Mouse (Mus musculus) CD4-positive, CD25-positive, alpha-beta regulatory T cell, adult 9 weeks (primary cell): Measurements from ENCODE around the gene Gm9944. TPM values are rescaled to one million over a fixed set of nuclear protein-coding genes. Genes with fewer than 3 reads are reported as not detected.

Experiments
- polyA plus RNA-seq: library from polyadenylated mRNA; unstranded; fragments of 100-300 nt; shearing (Covaris generic); gene quantifications from one replicate; pipeline ENCODE4 v1.2.1, GENCODE M21; 2017

The Gm9944 gene
- not detected for polyA plus RNA-seq

DNA sequence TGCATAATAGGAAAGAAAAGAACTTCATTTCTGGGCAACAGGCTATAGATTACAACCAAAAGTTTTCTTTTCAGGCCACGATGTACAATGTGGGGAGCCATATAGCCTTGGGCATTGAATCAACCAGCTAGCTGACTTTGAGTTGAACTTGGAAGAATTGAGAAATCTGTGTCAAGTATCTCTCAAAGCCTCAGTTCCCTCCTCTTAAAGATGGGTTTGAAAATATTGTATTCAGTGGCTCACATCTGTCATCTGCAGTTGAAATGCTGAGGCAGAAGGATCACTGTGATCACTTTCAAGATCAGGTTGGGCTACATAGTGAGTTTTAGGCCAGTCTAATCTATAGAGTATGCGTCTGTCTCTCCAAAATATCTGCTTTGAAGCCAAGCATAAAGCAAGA lies at the start of gene Gm9944:
TSS of gene Gm9944 (minus strand) at position 101 of the 400 bp plus-strand sequence.

DNA sequence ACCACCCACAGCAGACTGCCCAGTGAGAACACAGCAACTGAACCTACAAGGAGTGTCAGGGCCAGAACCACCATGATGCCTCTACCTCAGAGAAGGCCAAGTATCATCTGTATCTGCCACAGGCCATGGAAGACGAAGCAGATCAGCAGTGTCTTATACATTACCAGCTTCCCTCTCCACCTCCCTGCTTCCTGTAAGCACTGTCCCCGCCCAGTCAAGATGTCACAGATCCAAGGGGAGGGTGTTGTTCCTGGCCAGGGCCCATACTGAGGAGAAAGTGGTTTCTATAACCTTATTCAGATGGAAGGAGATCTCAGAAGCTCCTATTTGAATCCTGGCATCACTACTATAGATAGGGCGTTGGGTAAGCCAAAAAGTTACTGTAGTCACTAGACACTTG lies 10.5 kb upstream of the Gm9944 start, which contains the start of gene Aadacl3:
TSS of gene Aadacl3 (minus strand) at position 101 of the 400 bp plus-strand sequence.

DNA sequence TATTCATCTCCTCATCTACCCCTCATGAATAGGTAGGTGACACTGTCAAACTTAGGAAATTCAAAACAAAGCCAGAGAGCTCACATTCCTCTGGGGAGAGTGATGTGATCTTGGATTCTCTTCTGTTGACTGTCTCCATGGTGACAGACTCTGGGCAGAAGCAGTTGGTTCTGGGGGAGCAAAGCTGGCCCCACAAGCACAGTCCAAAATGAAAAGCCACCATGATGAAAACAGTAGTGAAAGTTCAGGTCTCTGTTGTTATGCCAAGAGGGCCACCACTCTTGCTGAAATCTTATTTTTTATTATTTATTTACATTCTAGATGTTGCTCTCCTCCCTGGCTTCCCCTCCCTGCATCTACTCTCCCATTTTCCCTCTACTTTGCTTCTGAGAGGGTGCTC lies 14.4 kb downstream of the Gm9944 start, which contains the start of gene 1700012P22Rik:
TSS of gene 1700012P22Rik (minus strand) at position 101 of the 400 bp plus-strand sequence.

GRCm38 (mm10) chr4:144408290-144408689 lies 44.8 kb downstream of the Gm9944 start, which contains the start of gene Pramef12:
TSS of gene Pramef12 (minus strand) at chr4:144408464.

Other genes with a start within 250 kb of the Gm9944 start
- not detected for gene C87977, start 240.0 kb downstream of the Gm9944 start, polyA plus RNA-seq
- gene Pramel5, start 172.8 kb downstream of the Gm9944 start, polyA plus RNA-seq, result not detected
- not detected for gene Gm13128, start 123.1 kb downstream of the Gm9944 start, polyA plus RNA-seq
- not detected for gene Gm13119, start 95.4 kb downstream of the Gm9944 start, polyA plus RNA-seq
- gene Pramef20, start 75.4 kb downstream of the Gm9944 start, polyA plus RNA-seq, result not detected
- gene Pramef12, start 44.9 kb downstream of the Gm9944 start, polyA plus RNA-seq, result not detected
- gene 1700012P22Rik, start 14.5 kb downstream of the Gm9944 start, polyA plus RNA-seq, result not detected
- gene Aadacl3, start 10.4 kb upstream of the Gm9944 start, polyA plus RNA-seq, result not detected
- not detected for gene 9430007A20Rik, start 66.5 kb upstream of the Gm9944 start, polyA plus RNA-seq
- not detected for gene Gm13124, start 111.8 kb upstream of the Gm9944 start, polyA plus RNA-seq
- not detected for gene Aadacl4, start 160.4 kb upstream of the Gm9944 start, polyA plus RNA-seq
- gene Gm436, start 233.1 kb upstream of the Gm9944 start, polyA plus RNA-seq, result not detected